Mouse (Mus musculus): ENCODE measurements at regions not wholly inside any gene's neighbourhood (a gene's known extent, or its start where the extent isn't known, plus 50 kb on each side); places are given as distances from the start of the nearest gene placed in this dataset.

- TF ChIP-seq CTCF (IDR thresholded peaks at IDR 0.05; ENCODE audit: extremely low read depth, insufficient read length, insufficient replicate concordance, low read depth, low read length) (no peak), POLR2A (IDR thresholded peaks at IDR 0.05; ENCODE audit: low read depth, low read length) (no peak)
Observed at GRCm38 (mm10) chr2:72779268-72780163, 200.7 kb downstream of the Sp3 start.

Measured in small intestine, adult 2 months (tissue).